Mouse (Mus musculus) thymus, adult 2 months (tissue): ENCODE results near the gene Rsph4a.

ENCODE experiments used
- CTCF ChIP-seq: fragments of 200-500 bp; IDR thresholded peaks from 2 replicates; pipeline ENCODE4 v1.5.1; 2012; ENCODE audit warnings: mild to moderate bottlenecking, control low read depth, low read length, moderate library complexity, borderline replicate concordance; ENCODE audit not compliant: control insufficient read depth, poor library complexity, insufficient read depth; ENCODE audit errors: extremely low read depth
- POLR2A ChIP-seq: fragments of 200-500 bp; IDR thresholded peaks from 2 replicates; pipeline ENCODE4 v1.6.1; 2012; ENCODE audit warnings: mild to moderate bottlenecking, low read length, control low read depth, moderate library complexity; ENCODE audit not compliant: control insufficient read depth, poor library complexity, insufficient read depth; ENCODE audit errors: extremely low read depth

DNA sequence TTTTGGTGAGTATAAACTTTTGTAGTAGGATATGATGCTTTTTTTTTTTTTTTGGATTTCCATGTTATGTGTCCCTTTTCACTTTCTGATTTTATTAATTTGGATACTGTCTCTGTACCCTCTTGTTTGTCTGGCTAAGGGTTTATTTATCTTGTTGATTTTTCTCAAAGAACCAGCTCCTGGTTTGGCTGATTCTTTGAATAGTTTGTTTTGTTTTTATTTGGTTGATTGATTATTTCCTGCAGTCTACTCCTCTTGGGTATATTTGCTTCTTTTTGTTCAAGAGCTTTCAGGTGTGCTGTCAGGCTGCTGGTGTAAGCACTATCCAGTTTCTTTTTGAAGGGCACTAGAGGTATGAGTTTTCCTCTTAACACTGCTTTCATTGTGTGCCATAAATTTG, 47.5 kb upstream of the Rsph4a start, which contains the start of gene Sult3a1:
- TF ChIP-seq CTCF (no peak), POLR2A (no peak)
